Mouse (Mus musculus) lung, adult 2 months (tissue): ENCODE data around the gene Retreg3.

ENCODE experiments used
- CTCF ChIP-seq: fragments of 200-500 bp; IDR thresholded peaks from 2 replicates; pipeline ENCODE4 v1.5.1; 2011; ENCODE audit warnings: mild to moderate bottlenecking, low read length, control low read depth; ENCODE audit not compliant: insufficient read depth
- POLR2A ChIP-seq: fragments of 200-500 bp; IDR thresholded peaks from 2 replicates; pipeline ENCODE4 v1.6.1; 2011; ENCODE audit warnings: low read depth, mild to moderate bottlenecking, control low read depth, low read length, borderline replicate concordance; ENCODE audit errors: extremely low read depth

DNA sequence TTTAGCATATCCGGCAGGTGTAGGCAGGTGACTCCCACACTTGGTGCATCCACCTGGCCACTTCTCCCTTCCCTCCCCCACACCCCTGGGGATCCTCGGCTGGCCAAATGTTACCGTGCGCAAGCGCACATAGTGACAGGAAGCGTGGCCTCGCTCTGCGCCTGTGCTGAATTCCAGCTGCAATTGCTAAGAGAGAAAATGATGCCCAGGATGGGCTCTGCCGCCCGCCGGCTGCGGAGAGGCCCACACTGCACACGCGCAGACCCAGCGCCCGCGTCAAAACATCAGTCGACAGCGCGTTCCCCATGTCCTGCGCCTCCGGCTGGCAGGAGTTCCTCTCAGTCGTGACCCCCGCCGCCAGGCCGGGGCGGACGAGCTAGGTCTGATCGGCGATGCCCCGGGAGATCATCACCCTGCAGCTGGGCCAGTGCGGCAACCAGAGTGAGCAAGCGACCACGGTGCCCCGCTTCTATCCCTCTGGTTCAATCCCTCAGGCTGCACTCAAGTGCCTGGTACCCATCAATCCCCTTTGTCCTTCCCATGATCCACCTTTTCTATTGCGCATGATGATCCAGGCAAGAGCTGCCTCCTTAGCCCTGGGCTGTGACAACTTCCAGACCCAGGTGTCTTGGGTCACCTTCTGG, 36.2 kb upstream of the Retreg3 start, which contains the start of gene Tubg2:
- TF ChIP-seq CTCF (no peak), POLR2A (no peak)
